Mouse (Mus musculus) C2C12 (cell line): ENCODE data around the gene Alg11. TPM values are rescaled to one million over a fixed set of nuclear protein-coding genes. Genes with fewer than 3 reads are reported as not detected.

ENCODE experiments used
- H3K27me3 ChIP-seq: one replicate; pipeline ENCODE4 v1.6.1; 2011; ENCODE audit not compliant: control insufficient read depth, insufficient read depth, insufficient read length
- H3K36me3 ChIP-seq: one replicate; pipeline ENCODE4 v1.6.1; 2011; ENCODE audit not compliant: control insufficient read depth, insufficient read depth
- H3K4me3 ChIP-seq: one replicate; pipeline ENCODE4 v1.5.1; 2011; ENCODE audit warnings: mild to moderate bottlenecking, control low read depth; ENCODE audit not compliant: poor library complexity, insufficient read depth, severe bottlenecking
- H3K79me2 ChIP-seq: one replicate; pipeline ENCODE4 v1.6.1; 2011; ENCODE audit not compliant: control insufficient read depth, insufficient read depth
- H3K79me3 ChIP-seq: one replicate; pipeline ENCODE4 v1.6.1; 2011; ENCODE audit warnings: low read depth, control low read depth
- H3ac ChIP-seq: one replicate; pipeline ENCODE3; 2011; ENCODE audit warnings: low read depth; ENCODE audit not compliant: control insufficient read depth, insufficient read length
- CEBPB ChIP-seq: IDR thresholded peaks from one replicate; pipeline ENCODE4 v1.6.1; 2011; ENCODE audit warnings: low read depth, mild to moderate bottlenecking, control low read depth, moderate library complexity
- CTCF ChIP-seq: IDR thresholded peaks from one replicate; pipeline ENCODE4 v1.5.1; 2011; ENCODE audit not compliant: control insufficient read depth, insufficient read depth, insufficient read length
- FOSL1 ChIP-seq: IDR thresholded peaks from one replicate; pipeline ENCODE4 v1.8.0; 2011; ENCODE audit warnings: mild to moderate bottlenecking, low read length; ENCODE audit not compliant: poor library complexity, insufficient read depth, severe bottlenecking
- MAX ChIP-seq: IDR thresholded peaks from one replicate; pipeline ENCODE4 v1.6.1; 2011; ENCODE audit warnings: mild to moderate bottlenecking, control low read depth
- MYOD1 ChIP-seq: IDR thresholded peaks from one replicate; pipeline ENCODE4 v1.6.1; 2011; ENCODE audit warnings: low read depth; ENCODE audit not compliant: control insufficient read depth, insufficient read length
- MYOG ChIP-seq: IDR thresholded peaks from one replicate; pipeline ENCODE4 v1.6.1; 2011; ENCODE audit not compliant: control insufficient read depth, insufficient read length; ENCODE audit errors: extremely low read depth
- USF1 ChIP-seq: IDR thresholded peaks from one replicate; pipeline ENCODE4 v1.6.1; 2011; ENCODE audit warnings: low read depth, mild to moderate bottlenecking, control low read depth, moderate library complexity
- long read RNA-seq, 2 experiments: library from polyadenylated mRNA; unstranded; transcript quantifications; one replicate each; pipeline ENCODE4 v2.0.0; 2019 to 2020
- polyA plus RNA-seq: library from polyadenylated mRNA; unstranded; fragments of >200 nt; fragmentation: generic; extraction: Trizol; gene quantifications from one replicate; pipeline ENCODE4 v1.2.1, GENCODE M21; 2012; ENCODE audit warnings: missing spikeins

The Alg11 gene
- 3.1 TPM for polyA plus RNA-seq
- long read RNA-seq, experiment 1, full-length matches to known transcripts, result 3 of 14 reads
- long read RNA-seq, experiment 1, partial matches to known transcripts, result 2 of 14 reads
- long read RNA-seq, experiment 1, other reads (novel, unspliced or antisense), result 9 of 14 reads
- long read RNA-seq, experiment 2, full-length matches to known transcripts, result 8 of 22 reads
- long read RNA-seq, experiment 2, partial matches to known transcripts, result 3 of 22 reads
- long read RNA-seq, experiment 2, other reads (novel, unspliced or antisense), result 11 of 22 reads

DNA sequence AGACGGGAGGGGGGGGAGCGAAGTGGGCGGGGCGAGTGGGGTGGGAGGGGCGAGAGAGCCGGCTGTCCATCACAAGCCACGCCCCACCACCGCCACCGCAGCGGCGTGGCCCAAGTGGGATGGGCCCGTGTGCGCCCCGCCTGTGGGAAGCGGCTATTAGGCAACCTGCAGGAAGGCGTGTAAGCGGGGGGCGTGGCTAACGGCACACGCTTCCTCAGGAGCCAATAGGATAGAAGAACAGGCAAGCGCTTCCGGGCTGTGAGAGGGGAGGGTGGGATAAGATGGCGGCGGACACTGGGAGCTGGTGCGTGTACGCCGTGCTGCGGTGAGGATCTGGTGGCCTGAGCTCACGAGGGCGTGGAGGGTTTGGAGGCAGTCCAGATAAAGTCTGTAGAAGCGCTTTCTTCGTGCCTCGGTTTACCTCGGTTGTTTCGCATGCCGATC, at the start of gene Alg11:
Gene Alg11 (plus strand): TSS at position 276 of the 444 bp plus-strand sequence.
- Histone ChIP-seq H3K79me3 (peaks cover 17% of the 10 kb centered on the region), H3K36me3 (peaks cover 32% of the 10 kb centered on the region), H3K79me2 (peaks cover 31% of the 10 kb centered on the region), H3ac (peak within 1 kb of the TSS; percentile 69), H3K27me3 (peaks cover 19% of the 10 kb centered on the region), H3K4me3 (peak within 1 kb of the TSS; percentile 71)
- no peak for TF ChIP-seq USF1
- TF ChIP-seq MAX, result peak; percentile 72
- TF ChIP-seq MYOD1, result no peak
- TF ChIP-seq CTCF, result no peak
- no peak for TF ChIP-seq MYOG
- no peak for TF ChIP-seq FOSL1
- peak; percentile 83 for TF ChIP-seq CEBPB

DNA sequence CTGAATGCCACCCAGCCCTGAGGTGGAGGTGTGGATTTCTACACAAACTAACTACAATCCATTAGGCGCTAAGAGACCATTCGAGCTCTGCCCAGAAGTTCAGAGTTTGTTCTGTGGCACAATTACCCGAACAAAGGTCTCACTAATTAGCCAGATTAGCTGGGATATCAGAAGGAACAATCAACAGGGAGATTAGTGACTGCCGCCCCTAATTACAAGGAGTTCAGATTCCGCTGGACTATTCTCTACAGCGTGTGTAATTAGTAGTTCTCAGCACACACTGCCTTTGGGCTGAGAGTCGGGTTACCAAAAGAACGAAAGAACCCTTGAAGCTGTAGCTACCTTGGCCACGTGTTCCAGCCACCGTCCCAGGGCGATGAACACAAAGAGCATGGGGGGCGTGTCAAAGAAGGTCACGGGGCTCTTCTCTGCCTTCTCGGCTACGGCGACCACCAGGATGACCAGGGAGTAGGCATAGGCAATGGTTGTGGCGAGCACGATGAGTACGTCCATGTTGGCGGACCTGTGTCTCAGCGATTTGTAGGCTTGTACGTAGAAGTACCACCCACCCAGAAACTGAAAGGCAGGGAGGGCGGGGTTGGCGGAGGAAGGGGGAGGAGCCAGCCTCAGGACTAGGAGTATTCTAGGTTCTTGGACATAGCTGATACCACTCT, 47.4 kb upstream of the Alg11 start:
- peaks cover 21% of the 10 kb centered on the region for H3K27me3 ChIP-seq
- TF ChIP-seq MYOG, result no peak
- TF ChIP-seq MYOD1, result no peak
- TF ChIP-seq MAX, result no peak
- no peak for TF ChIP-seq FOSL1
- no peak for TF ChIP-seq USF1
- no peak for TF ChIP-seq CEBPB
- no peak for TF ChIP-seq CTCF
- H3K79me3 ChIP-seq, result no peaks in the 10 kb centered on the region
- no peak overlapping the region for H3ac ChIP-seq
- no peak overlapping the region for H3K4me3 ChIP-seq
- no peaks in the 10 kb centered on the region for H3K36me3 ChIP-seq
- no peaks in the 10 kb centered on the region for H3K79me2 ChIP-seq

DNA sequence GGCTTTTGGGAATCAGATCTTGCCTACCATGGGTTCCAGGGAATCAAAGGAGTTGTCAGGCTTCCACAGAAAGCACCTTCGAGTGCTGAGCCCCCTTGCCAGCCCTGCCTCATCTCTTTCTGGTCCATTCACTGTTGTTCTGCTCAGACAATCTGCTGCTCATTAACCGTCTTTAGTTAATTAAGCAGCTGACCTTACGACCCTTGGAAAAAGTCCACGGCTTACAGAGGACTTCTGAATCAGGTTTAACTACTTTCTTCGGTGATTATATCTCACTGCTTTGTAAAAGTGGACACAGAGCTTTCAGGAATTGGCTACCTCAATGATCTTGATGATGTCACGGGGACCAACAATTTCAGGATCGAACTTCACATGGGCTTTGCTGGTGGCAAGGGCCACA, 42.8 kb upstream of the Alg11 start:
- H3K79me3 ChIP-seq, result no peaks in the 10 kb centered on the region
- TF ChIP-seq CTCF (no peak), MYOG (no peak), MYOD1 (no peak), USF1 (no peak), MAX (no peak)
- H3ac ChIP-seq, result no peak overlapping the region

DNA sequence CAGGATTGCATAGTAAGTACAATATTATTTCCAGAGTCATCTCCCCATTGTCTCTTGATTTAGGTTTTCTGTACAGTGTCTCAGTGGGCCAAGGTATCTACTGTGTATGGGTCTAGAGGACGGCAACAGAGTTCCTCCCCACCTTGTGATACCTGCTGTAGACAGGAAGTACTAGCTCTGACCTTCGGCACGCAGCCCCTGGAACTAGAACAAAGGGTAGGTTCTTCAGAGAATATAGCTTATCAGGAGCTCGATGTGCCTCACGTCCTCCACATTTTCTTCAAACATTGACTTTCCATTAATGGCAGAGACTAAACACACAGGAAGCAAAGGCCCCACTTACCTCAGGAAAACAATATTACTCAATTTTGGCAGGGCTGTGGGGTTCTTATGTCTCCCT, 41.0 kb upstream of the Alg11 start:
- H3K27me3 ChIP-seq, result peaks cover 20% of the 10 kb centered on the region
- no peak overlapping the region for H3K4me3 ChIP-seq
- no peak overlapping the region for H3ac ChIP-seq
- no peaks in the 10 kb centered on the region for H3K36me3 ChIP-seq
- no peaks in the 10 kb centered on the region for H3K79me3 ChIP-seq
- H3K79me2 ChIP-seq, result no peaks in the 10 kb centered on the region
- TF ChIP-seq MYOG (no peak), USF1 (no peak), MAX (no peak), CTCF (no peak), CEBPB (no peak), FOSL1 (no peak), MYOD1 (no peak)

More for the DNA sequence above, 42.8 kb upstream of the Alg11 start:
- peaks cover 28% of the 10 kb centered on the region for H3K27me3 ChIP-seq
- no peak overlapping the region for H3K4me3 ChIP-seq
- no peaks in the 10 kb centered on the region for H3K79me2 ChIP-seq
- H3K36me3 ChIP-seq, result no peaks in the 10 kb centered on the region

DNA sequence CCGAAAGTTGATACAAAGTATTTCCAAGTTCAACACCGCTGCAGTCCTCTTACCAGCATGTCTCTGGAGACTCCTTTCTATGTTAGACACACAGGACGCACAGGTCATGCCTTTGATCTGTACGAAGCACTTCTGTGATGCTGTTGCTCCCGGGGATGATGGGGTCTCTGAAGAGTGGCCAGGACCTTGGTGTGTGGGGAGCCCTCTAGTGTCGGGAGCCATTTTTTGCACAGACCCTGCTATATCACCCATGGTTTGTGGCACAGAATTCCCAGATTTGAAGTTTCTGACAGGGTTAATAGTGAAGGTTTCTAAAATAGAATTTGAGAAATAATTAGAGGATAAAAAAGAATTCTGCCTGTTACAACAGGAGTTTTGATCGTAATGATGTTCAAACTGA, 38.3 kb upstream of the Alg11 start:
- Histone ChIP-seq H3K79me3 (no peaks in the 10 kb centered on the region), H3K27me3 (peaks cover 22% of the 10 kb centered on the region), H3K36me3 (no peaks in the 10 kb centered on the region), H3K79me2 (no peaks in the 10 kb centered on the region), H3K4me3 (no peak overlapping the region), H3ac (no peak overlapping the region)
- TF ChIP-seq CTCF (no peak), MYOG (no peak), USF1 (no peak), MAX (no peak), CEBPB (no peak), MYOD1 (no peak), FOSL1 (no peak)
